Mouse (Mus musculus) fat pad, adult 2 months (tissue): ENCODE measurements around the gene Nkx2-2.
"Not testable (repeated sequence)": the region's sequence is repeated elsewhere in the genome, so short reads cannot be mapped to it uniquely, and the experiment has no call there.

Source experiments
- DNase-seq: peaks from one replicate; pipeline ENCODE4 v3.0.0-alpha.2; 2011; ENCODE audit warnings: low read depth, low spot score; ENCODE audit errors: extremely low read depth

Nkx2-2 gene

GRCm38 (mm10) chr2:147181926-147182708 is 11.9 kb downstream of the Nkx2-2 start:
- no peak for DNase-seq

- no peak for DNase-seq
These were observed 12.8 kb downstream of the Nkx2-2 start for GRCm38 (mm10) chr2:147181304-147181665.

- DNase-seq, result no peak
These were observed 13.3 kb downstream of the Nkx2-2 start for GRCm38 (mm10) chr2:147180649-147181303.

- DNase-seq, result no peak
These were observed 15.7 kb downstream of the Nkx2-2 start for GRCm38 (mm10) chr2:147178091-147179059.

GRCm38 (mm10) chr2:147177672-147178071 is 16.4 kb downstream of the Nkx2-2 start:
- DNase-seq, result no peak

GRCm38 (mm10) chr2:147175296-147175695 is 18.7 kb downstream of the Nkx2-2 start:
- DNase-seq, result no peak

- DNase-seq, result no peak
These were observed 20.3 kb downstream of the Nkx2-2 start for GRCm38 (mm10) chr2:147173751-147174150.

GRCm38 (mm10) chr2:147170538-147170937 is 23.5 kb downstream of the Nkx2-2 start:
- DNase-seq, result not testable (repeated sequence)

GRCm38 (mm10) chr2:147165863-147166262 is 28.2 kb downstream of the Nkx2-2 start:
- no peak for DNase-seq

GRCm38 (mm10) chr2:147165376-147165775 is 28.7 kb downstream of the Nkx2-2 start:
- DNase-seq, result no peak

GRCm38 (mm10) chr2:147152543-147152942 is 41.5 kb downstream of the Nkx2-2 start:
- DNase-seq, result no peak
